Mouse (Mus musculus): ENCODE measurements around the gene Fstl5. TPM values are rescaled to one million over a fixed set of nuclear protein-coding genes. Genes with fewer than 3 reads are reported as not detected.

The Fstl5 gene
- polyA plus RNA-seq (2012; rRNA removed): 0.01 TPM in 1 of 2 replicates, not detected in the other

GRCm38 (mm10) chr3:76074060-76074707 lies at the start of gene Fstl5:
Gene Fstl5 (plus strand): TSS chr3:76074270.

Other genes starting within 250 kb of the Fstl5 start
- 24.2 and 30.8 TPM in 2 replicates for gene Golim4, start 117.3 kb upstream of the Fstl5 start, polyA plus RNA-seq (2012; rRNA removed)